Mouse (Mus musculus) MEL (cell line): ENCODE data around the gene Aadacl2.

Source experiments
- CTCF ChIP-seq, 3 experiments: IDR thresholded peaks in 2 of 3; conservative IDR thresholded peaks in 1 of 3; 2 replicates each; pipeline ENCODE4 v1.5.1; 2011 to 2012; ENCODE audit warnings: low read length in 3 of 3, low read depth in 2 of 3, mild to moderate bottlenecking in 2 of 3, improper control_type of control experiment in 1 of 3, inconsistent platforms in 1 of 3, mixed read lengths in 1 of 3, moderate library complexity in 1 of 3; ENCODE audit not compliant: control insufficient read depth in 1 of 3, insufficient read depth in 1 of 3, poor library complexity in 1 of 3, severe bottlenecking in 1 of 3
- MYB ChIP-seq: IDR thresholded peaks from 2 replicates; pipeline ENCODE4 v1.6.1; 2011; ENCODE audit warnings: mild to moderate bottlenecking, low read depth, low read length, improper control_type of control experiment
- POLR2A ChIP-seq, 2 experiments: IDR thresholded peaks; 2 replicates each; pipeline ENCODE4 v1.6.1; 2011 to 2012; ENCODE audit warnings: low read length in 2 of 2, mild to moderate bottlenecking in 2 of 2, control low read depth in 1 of 2, improper control_type of control experiment in 1 of 2, low read depth in 1 of 2, moderate library complexity in 1 of 2; ENCODE audit not compliant: control insufficient read depth in 1 of 2, insufficient read depth in 1 of 2, poor library complexity in 1 of 2

- no peak for TF ChIP-seq POLR2A (IDR thresholded peaks at IDR 0.05; ENCODE audit: control insufficient read depth in 1 of 2, insufficient read depth in 1 of 2, low read depth in 1 of 2, low read length in 2 of 2, poor library complexity in 1 of 2)
- TF ChIP-seq CTCF (IDR thresholded peaks at IDR 0.05 in 2 of 3, conservative IDR thresholded peaks at IDR 0.05 in 1 of 3; ENCODE audit: control insufficient read depth in 1 of 3, insufficient read depth in 1 of 3, low read depth in 2 of 3, low read length in 3 of 3, poor library complexity in 1 of 3, severe bottlenecking in 1 of 3), result no peak
- no peak for TF ChIP-seq MYB
Observed at GRCm38 (mm10) chr3:60053931-60054330, 47.4 kb downstream of the Aadacl2 start.
